Mouse (Mus musculus) Patski (cell line): ENCODE results near the gene Ubr2. TPM values are rescaled to one million over a fixed set of nuclear protein-coding genes. Genes with fewer than 3 reads are reported as not detected.

ENCODE experiments used
- ATAC-seq: fragments of 100-300 bp; one replicate; pipeline ENCODE4 v1.8.0; 2021
- CTCF ChIA-PET: fragments of 350-600 bp; sonication (Branson Sonifier 250); formaldehyde crosslinking; loops from one replicate; lab custom pipeline; 2022; ENCODE audit warnings: inconsistent platforms; lab: Charles Lee
- POLR2A ChIA-PET: fragments of 350-600 bp; sonication (Branson Sonifier 250); formaldehyde crosslinking; loops from one replicate; lab custom pipeline; 2022; ENCODE audit warnings: antibody characterized with exemption, inconsistent platforms; lab: Charles Lee
- DNase-seq: peaks from one replicate; pipeline ENCODE4 v3.0.0-alpha.2; 2011; ENCODE audit warnings: low read depth, low spot score
- H3K27me3 ChIP-seq: fragments of 371-371 bp; one replicate; pipeline ENCODE4 v1.5.1; 2021
- CTCF ChIP-seq: fragments of 100-300 bp; IDR thresholded peaks from one replicate; pipeline ENCODE4 v1.5.1; 2021
- in situ Hi-C: fragments of 300-500 bp; cut with MboI; formaldehyde crosslinking; loops from 3 replicates; pipeline ENCODE4 v1.11.1; 2018; ENCODE audit warnings: low pct_unique_long_range_greater_than_20kb, mixed read lengths
- polyA plus RNA-seq: library from polyadenylated mRNA; unstranded; gene quantifications from one replicate; pipeline ENCODE4 v1.2.3, GENCODE M21; 2021

Ubr2 gene
- polyA plus RNA-seq, 1 experiment from 2014 or later, result 60.9 TPM

DNA sequence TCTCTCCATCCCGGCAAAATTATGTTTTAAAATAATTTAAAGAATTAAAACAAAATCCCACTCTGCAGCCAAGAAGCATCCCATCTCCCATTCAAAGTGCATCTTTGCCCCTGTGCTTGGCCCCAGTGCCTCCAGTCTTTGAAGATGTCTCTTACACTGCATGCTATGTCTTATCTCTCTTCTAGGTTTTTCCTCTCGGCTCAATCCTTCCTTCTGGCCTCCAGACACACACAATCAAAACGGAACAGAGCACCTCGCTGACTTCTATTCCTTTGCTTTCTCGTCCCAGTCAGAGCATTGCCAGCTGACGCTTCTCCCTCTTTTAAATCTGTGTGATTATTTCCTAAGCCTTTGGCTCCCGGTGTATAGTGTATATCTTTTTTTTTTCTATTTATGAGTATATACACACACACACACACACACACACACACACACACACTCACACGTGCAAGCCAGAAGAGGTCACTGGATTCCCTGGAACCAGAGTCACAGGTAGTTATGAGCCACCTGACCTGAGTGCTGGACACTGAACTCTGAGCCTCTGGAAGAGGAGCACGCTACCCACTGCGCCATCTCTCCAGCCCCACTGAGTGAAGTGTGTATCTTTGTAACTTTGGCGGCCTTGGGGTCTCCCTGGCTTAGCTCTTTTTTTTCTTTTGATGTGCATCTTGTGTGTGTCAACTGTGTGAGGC is 125.0 kb downstream of the Ubr2 start:
- ChIA-PET POLR2A (no interaction called here), CTCF (interaction anchor here (1.3 kb wide), 1 partner anchor 103 kb away, joined by 4 read pairs; the partner anchor contains the start of gene Rpl7l1)
- DNase-seq (no peak), ATAC-seq (no peak)
- no peak for TF ChIP-seq CTCF
- no peaks in the 10 kb centered on the region for H3K27me3 ChIP-seq
- in situ Hi-C loops, result no loop called here

DNA sequence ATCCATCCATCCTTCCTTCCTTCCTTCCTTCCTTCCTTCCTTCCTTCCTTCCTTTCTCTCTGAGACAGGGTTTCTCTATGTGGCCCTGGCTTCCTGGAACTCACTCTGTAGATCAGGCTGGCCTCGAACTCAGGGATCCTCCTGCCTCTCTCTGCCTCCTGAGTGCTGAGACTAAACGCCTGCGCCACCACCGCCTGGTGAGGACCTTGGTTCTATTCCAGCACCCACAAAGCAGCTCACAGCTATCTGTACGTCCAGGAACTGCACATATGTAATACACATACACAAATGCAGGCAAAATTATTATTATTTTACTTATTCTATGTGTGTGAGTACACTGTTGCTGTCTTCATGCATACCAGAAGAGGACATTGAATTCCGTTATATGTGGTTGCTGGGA is 125.6 kb downstream of the Ubr2 start:
- POLR2A ChIA-PET, result no interaction called here
- DNase-seq (no peak), ATAC-seq (no peak)
- no peak for TF ChIP-seq CTCF
- CTCF ChIA-PET, result interaction anchor here (1.3 kb wide), 1 partner anchor 102 kb away, joined by 4 read pairs; the partner anchor contains the start of gene Rpl7l1
- no peaks in the 10 kb centered on the region for H3K27me3 ChIP-seq
- in situ Hi-C loops, result loop anchor here (5.0 kb wide), 1 partner anchor 102 kb away; the partner anchor contains the start of gene Rpl7l1

DNA sequence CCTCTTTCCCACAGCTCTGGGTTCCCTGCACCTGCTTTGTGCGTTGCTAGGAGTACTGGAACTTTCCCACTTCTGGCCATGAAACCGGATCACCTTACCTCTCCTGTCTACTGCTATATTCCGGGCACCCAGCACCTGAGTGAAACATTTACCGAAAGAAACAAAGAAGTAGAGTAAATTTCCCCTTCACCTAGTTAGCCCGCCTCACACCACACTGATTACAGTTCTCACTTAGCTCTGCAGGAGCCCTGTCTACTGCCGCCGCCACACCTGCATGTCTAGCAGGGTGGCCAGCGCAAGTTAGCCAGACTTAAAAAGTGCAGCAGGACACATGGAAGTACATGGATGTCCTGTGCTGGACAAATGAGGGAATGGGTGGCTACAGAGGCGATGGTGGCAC is 127.2 kb downstream of the Ubr2 start:
- ChIA-PET CTCF (no interaction called here), POLR2A (no interaction called here)
- DNase-seq (no peak), ATAC-seq (no peak)
- in situ Hi-C loops, result loop anchor here (5.0 kb wide), 1 partner anchor 101 kb away; the partner anchor contains the start of gene Rpl7l1
- TF ChIP-seq CTCF, result no peak
- H3K27me3 ChIP-seq, result no peaks in the 10 kb centered on the region

DNA sequence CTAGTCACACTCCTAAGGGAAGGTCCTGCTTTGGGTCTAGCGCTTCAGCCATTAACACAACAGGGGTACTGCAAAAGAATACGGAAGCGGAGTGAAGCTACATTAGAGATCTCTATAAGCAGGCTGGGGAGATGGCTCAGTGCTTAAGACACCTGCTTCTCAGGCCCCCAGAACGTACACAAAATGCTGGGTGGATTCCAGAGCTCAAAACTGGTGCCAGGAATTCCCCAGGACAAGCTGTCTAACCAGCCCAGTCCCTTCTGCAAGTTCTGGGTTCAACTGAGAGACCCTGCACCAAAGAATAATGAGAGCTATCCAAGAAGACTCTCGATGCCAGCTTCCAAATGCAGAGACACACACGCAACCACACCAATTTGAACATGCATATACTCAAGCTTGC is 128.6 kb downstream of the Ubr2 start:
- in situ Hi-C loops, result loop anchor here (5.0 kb wide), 1 partner anchor 99 kb away; the partner anchor contains the start of gene Rpl7l1
- ChIA-PET CTCF (interaction anchor here (0.7 to 1.3 kb wide), 4 partner anchors 8 to 72 kb away, joined by 3 read pairs; no protein-coding TSS in a partner anchor), POLR2A (interaction anchor here (0.8 to 1.3 kb wide), 2 partner anchors 24 to 51 kb away, joined by 3 to 9 read pairs; partner anchors contain the start of gene Bicral)
- ATAC-seq, result no peak
- no peaks in the 10 kb centered on the region for H3K27me3 ChIP-seq
- TF ChIP-seq CTCF, result no peak
- no peak for DNase-seq

DNA sequence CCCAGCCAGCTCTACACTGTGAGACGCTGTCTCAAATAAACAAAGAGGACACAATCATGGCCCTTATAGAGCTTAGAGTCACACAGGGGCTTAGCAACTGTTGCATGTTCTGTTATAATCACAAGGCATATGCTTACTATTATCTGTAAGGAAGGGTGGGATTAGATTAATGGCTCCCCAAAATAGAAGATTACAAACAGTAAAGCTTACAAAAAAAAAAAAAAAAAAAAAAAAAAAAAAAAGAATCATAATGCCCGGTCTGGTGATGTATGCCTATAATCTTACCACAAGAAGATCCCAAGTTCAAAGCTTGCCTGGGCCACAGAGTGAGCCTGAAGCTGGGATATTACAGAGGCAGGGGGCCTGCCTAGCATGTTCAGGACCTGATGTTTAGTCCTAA is 130.0 kb downstream of the Ubr2 start:
- CTCF ChIA-PET, result no interaction called here
- ATAC-seq (no peak), DNase-seq (no peak)
- POLR2A ChIA-PET, result interaction anchor here (0.7 to 1.0 kb wide), 2 partner anchors 25 to 42 kb away, joined by 4 to 5 read pairs; no protein-coding TSS in a partner anchor
- in situ Hi-C loops, result loop anchor here (5.0 kb wide), 1 partner anchor 98 kb away; the partner anchor contains the start of gene Rpl7l1
- no peaks in the 10 kb centered on the region for H3K27me3 ChIP-seq
- TF ChIP-seq CTCF, result no peak

DNA sequence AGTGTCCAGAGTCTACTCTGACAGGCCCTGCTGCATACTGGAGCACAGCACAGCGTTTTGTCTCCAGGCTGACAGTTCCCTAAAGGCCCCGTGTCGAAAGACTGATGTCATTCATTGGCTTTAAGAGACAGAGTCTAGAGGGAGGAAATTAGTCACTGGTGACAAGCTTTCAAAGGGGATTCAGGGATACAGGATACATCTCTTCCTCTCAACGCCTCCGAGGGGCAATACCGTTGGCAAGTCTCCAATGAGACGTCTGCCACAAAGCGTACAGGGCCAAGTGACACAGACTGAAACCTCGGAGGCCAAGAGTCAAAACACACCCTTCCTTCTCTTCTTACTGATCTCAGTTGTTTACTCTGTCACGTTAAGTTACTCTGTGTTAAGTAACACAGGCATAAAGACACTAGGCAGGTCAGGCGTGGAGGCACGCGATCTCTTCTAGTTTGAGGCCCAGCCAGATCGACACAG is 130.5 kb downstream of the Ubr2 start:
- in situ Hi-C loops, result loop anchor here (5.0 kb wide), 1 partner anchor 98 kb away; the partner anchor contains the start of gene Rpl7l1

More for the DNA sequence above, 130.5 kb downstream of the Ubr2 start:
- ATAC-seq (no peak), DNase-seq (no peak)
- ChIA-PET CTCF (no interaction called here), POLR2A (interaction anchor here (1.0 kb wide), 1 partner anchor 41 kb away, joined by 5 read pairs; no protein-coding TSS in a partner anchor)
- H3K27me3 ChIP-seq, result no peaks in the 10 kb centered on the region
- no peak for TF ChIP-seq CTCF

Other genes with a start within 250 kb of the Ubr2 start
- 0.12 TPM for gene Ptcra, start 246.8 kb downstream of the Ubr2 start, polyA plus RNA-seq
- gene 2310039H08Rik, start 237.9 kb downstream of the Ubr2 start, polyA plus RNA-seq, result 24.4 TPM
- 119 TPM for gene Rpl7l1, start 227.9 kb downstream of the Ubr2 start, polyA plus RNA-seq
- gene Bicral, start 152.1 kb downstream of the Ubr2 start, polyA plus RNA-seq, result 16.4 TPM
- 36.4 TPM for gene Tbcc, start 119.9 kb downstream of the Ubr2 start, polyA plus RNA-seq
- not detected for gene Prph2, start 100.1 kb downstream of the Ubr2 start, polyA plus RNA-seq